Mouse (Mus musculus) spleen, adult 2 months (tissue): ENCODE measurements around the gene Col13a1. TPM values are rescaled to one million over a fixed set of nuclear protein-coding genes. Genes with fewer than 3 reads are reported as not detected.

Experiments
- DNase-seq, 2 experiments: peaks; one replicate each; pipeline versions ENCODE4 v3.0.0 to v3.0.0-alpha.2; 2012 to 2021; ENCODE audit warnings: low spot score in 2 of 2, low read depth in 1 of 2
- H3K27ac ChIP-seq: fragments of 200-500 bp; 2 replicates; pipeline ENCODE4 v1.5.1; 2012; ENCODE audit warnings: low read length, inconsistent platforms; ENCODE audit not compliant: insufficient read depth
- H3K27me3 ChIP-seq: fragments of 200-500 bp; 2 replicates; pipeline ENCODE4 v1.6.1; 2012; ENCODE audit warnings: mild to moderate bottlenecking, moderate library complexity, low read length, inconsistent platforms; ENCODE audit not compliant: control insufficient read depth, insufficient read depth
- H3K36me3 ChIP-seq: fragments of 200-500 bp; 2 replicates; pipeline ENCODE4 v1.6.1; 2012; ENCODE audit warnings: mild to moderate bottlenecking, low read length, inconsistent platforms; ENCODE audit not compliant: control insufficient read depth, insufficient read depth
- H3K4me1 ChIP-seq: fragments of 200-500 bp; 2 replicates; pipeline ENCODE4 v1.6.1; 2011; ENCODE audit warnings: inconsistent platforms; ENCODE audit not compliant: control insufficient read depth, insufficient read depth, insufficient read length
- H3K4me3 ChIP-seq: fragments of 200-500 bp; 2 replicates; pipeline ENCODE4 v1.5.1; 2011; ENCODE audit warnings: mild to moderate bottlenecking, inconsistent platforms; ENCODE audit not compliant: insufficient read depth, insufficient read length; ENCODE audit errors: extremely low read depth
- CTCF ChIP-seq: fragments of 200-500 bp; IDR thresholded peaks from 2 replicates; pipeline ENCODE4 v1.5.1; 2011; ENCODE audit warnings: mild to moderate bottlenecking, inconsistent platforms; ENCODE audit not compliant: insufficient read depth, insufficient read length, insufficient replicate concordance; ENCODE audit errors: extremely low read depth
- POLR2A ChIP-seq: fragments of 200-500 bp; IDR thresholded peaks from 2 replicates; pipeline ENCODE4 v1.6.1; 2011; ENCODE audit warnings: low read depth, low read length, inconsistent platforms
- WGBS: fragments of 180-500 bp; shearing (Covaris S2); methylation state at CpG from one replicate; pipeline ENCODE4 v1.1.7; 2018; 5-methylcytosine and 5-hydroxymethylcytosine counted together
- polyA plus RNA-seq: library from polyadenylated mRNA; depleted of rRNA; stranded (reverse); fragments of >200 nt; gene quantifications from 2 replicates; pipeline ENCODE4 v1.2.3, GENCODE M21; 2012

The Col13a1 gene
- polyA plus RNA-seq, 1 experiment, result 0.92 TPM

DNA sequence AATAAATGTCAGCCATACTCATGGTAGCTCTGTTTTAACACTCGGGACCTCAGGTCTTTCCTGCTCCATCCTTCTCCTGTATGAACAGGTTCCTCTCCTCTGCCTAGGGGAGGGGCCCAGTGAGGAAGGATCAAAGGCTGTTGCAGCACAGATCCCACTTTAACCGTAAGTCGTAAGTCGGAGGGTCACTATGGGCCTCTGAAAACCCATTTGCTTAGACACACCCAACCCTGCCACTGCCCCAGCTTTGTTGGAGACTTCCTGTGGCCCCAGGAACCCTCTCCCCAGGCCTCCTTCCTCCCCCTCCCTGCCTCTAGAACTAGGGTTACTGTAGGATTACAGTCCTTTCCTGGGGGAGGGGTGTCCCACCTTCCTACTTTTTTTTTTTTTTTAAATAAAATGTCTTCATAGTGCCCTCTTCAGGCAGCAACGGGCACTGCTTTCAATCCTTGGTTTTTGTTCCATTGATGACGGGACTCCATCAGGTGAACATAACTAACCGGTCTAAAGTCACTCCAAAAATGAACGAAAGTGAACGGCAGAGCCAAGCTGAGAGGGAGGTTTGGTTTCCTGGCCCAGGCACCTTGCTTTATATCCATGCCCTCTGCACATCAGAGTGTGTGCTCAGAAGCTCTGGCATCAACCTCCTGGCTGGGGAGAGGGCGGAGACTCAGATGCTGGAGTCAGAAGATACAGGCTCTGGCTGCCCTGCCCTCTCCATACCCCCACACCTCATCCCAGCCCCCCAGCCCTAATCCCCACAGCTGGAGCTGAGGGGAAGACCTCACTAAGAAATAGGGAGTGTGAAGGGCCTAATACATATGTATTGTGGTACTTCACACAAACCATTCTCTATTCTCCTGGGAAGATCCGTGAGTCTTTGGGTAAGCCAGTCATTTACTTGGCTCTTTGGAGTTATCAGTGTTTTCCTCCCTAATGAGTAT, 12.8 kb upstream of the Col13a1 start:
- DNase-seq, result no peak
- WGBS, result 26% methylated on average over 11 of the region's 11 CpGs
- no peak overlapping the region for H3K4me3 ChIP-seq

DNA sequence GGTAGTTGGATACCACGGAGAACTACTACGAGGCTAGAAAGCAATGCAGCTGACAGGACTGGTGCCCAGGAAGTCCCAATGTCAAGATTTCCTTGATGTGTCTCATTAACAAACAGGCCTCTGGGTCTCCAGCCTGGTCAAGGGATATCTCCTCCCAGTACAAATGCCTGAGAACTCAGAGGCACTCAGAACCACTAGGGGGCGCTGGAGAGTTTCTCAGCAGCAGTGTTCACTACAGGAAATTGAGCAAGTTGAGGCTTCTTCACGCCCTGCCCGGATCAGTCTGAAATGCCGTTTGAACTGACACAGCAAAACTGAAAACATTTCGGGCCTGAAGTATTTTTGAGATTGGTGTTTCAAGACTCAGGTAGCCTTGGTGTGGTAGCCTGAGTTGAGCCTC, 1.5 kb upstream of the Col13a1 start:
- H3K27ac ChIP-seq, result no peak overlapping the region
- peaks cover 13% of the 10 kb centered on the region for H3K27me3 ChIP-seq
- TF ChIP-seq POLR2A, result no peak
- TF ChIP-seq CTCF, result peak; percentile 60; the same call in 1 of the 2 replicates
- WGBS, result 1% methylated on average over 7 of the region's 7 CpGs
- no peaks in the 10 kb centered on the region for H3K4me1 ChIP-seq
- H3K36me3 ChIP-seq, result no peaks in the 10 kb centered on the region
- peak; percentile 3 to 73 for DNase-seq
- H3K4me3 ChIP-seq, result no peak overlapping the region

More for the DNA sequence above, 12.8 kb upstream of the Col13a1 start:
- Histone ChIP-seq H3K4me1 (no peaks in the 10 kb centered on the region), H3K27me3 (no peaks in the 10 kb centered on the region), H3K27ac (no peak overlapping the region), H3K36me3 (no peaks in the 10 kb centered on the region)
- TF ChIP-seq CTCF (no peak), POLR2A (no peak)

DNA sequence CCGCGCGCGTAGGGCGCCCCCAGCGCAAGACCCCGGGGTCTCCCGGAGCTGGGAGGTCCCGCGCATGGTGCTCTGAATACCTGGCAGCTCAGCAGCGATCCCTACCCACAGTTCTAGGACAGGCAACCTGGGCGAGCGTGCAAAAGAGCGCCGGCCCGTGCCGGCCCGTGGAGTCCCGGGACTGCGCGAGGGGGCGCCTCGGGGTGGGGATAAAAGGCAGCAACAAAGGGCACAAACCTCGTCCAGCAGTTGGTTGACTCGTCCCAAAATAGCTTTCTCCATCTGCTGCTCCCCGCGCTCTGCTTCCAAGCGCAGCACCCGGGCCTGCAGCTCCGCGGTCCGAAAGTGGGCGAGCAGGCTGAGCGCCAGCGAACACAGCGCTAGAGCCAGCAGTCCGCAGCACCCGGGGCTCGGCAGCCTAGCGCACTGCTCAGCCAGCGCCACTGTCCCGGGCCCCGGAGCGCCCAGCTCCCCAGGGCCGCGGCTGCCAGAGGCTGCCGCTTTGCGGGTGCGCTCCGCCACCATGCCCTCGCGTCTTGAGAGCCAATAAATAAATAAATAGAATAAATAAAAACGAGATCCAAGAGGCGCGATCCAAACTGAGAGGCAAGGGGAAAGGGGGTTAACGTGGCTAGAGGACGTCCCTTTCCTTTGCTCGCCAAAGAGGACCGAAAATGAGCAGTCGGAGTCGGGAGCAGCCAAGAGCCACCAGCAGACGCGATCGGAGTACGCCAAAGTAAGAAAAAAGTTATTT, 619 bp downstream of the Col13a1 start:
- H3K27me3 ChIP-seq, result peaks cover 13% of the 10 kb centered on the region
- WGBS, result 2% methylated on average over 65 of the region's 65 CpGs
- TF ChIP-seq POLR2A (no peak), CTCF (no peak)
- H3K36me3 ChIP-seq, result no peaks in the 10 kb centered on the region
- H3K4me1 ChIP-seq, result no peaks in the 10 kb centered on the region
- no peak for DNase-seq
- no peak overlapping the region for H3K27ac ChIP-seq
- H3K4me3 ChIP-seq, result no peak overlapping the region

DNA sequence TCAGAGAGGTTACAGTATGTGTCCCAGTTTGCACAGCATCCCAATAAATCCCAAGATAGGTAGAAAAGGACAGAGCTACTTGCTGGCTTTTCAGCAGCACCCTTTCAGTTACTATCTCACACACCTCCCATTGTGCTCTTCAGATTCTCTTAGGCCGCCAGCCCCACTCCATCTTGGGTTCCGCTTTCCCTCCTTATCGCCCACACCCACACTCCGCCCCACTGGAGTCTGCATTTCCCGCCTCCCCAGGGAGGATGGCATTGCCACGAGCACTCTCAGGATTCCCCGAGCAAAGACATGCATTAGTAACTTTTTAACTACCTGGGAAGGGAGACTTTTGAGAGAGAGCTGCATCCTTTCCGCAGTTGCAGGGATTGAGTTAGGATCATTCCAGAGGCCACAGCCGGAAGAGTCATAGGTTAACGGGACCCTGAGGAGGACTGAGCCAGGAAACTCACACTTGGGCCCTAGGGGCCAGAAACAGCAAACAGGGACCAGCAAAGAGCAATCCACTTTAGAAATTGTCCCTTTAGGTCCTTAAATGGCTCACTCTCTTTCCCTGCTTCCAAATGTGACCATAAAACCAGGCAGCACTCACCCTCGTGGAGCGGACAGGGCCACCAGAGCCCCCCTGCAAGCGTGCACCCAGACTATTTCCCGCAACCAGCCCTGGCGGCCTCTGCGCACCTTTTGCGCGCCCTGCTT, 1.4 kb downstream of the Col13a1 start:
- Histone ChIP-seq H3K4me3 (no peak overlapping the region), H3K4me1 (no peaks in the 10 kb centered on the region), H3K27me3 (peaks cover 13% of the 10 kb centered on the region), H3K36me3 (no peaks in the 10 kb centered on the region), H3K27ac (no peak overlapping the region)
- WGBS, result 5% methylated on average over 18 of the region's 18 CpGs
- DNase-seq, result no peak
- no peak for TF ChIP-seq CTCF
- TF ChIP-seq POLR2A, result no peak

DNA sequence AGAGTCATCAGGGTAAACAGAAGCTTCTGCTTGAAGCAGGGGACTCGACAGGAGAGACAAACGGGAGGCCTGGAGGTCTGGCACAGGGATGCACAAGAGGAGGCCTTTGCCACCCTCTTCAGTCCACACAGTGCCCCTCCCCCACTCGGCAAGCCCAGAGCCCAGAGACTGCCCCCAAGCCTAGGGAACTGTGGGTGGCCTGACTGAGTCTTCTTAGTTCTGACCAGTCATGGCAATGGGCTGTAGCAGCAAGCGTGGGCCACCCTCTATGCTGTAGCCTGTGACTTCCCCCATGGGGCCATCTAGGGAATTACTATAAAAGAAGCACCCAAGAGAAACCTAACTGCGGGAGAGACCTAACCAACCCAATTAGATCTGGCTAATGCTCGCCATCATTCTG, 1.9 kb downstream of the Col13a1 start:
- no peak for TF ChIP-seq POLR2A
- no peak for TF ChIP-seq CTCF
- Histone ChIP-seq H3K27ac (no peak overlapping the region), H3K4me1 (no peaks in the 10 kb centered on the region), H3K36me3 (no peaks in the 10 kb centered on the region), H3K27me3 (peaks cover 13% of the 10 kb centered on the region), H3K4me3 (no peak overlapping the region)
- no peak for DNase-seq
- WGBS, result 21% methylated on average over 6 of the region's 6 CpGs

DNA sequence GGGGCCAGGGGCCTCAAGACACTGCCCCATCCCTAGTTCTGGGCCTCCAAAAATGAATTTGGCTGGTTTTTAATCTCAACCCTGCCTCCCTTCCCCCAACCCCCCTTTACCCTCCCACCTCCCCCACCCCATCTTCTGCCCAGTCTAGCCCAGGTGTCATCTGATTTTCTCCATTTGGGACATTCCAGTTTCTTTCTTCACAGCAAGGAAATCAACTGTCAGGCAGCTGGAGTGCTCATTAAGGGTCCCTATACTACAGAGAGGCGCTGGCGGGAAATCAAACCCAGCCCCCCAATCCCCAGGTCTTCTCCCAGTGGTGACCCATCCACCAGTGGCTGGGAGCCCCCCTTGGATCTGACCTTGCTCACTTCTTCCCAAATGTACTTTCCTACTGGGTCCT, 4.3 kb downstream of the Col13a1 start:
- TF ChIP-seq POLR2A (no peak), CTCF (no peak)
- DNase-seq, result no peak
- Histone ChIP-seq H3K4me1 (no peaks in the 10 kb centered on the region), H3K27me3 (peaks cover 10% of the 10 kb centered on the region), H3K4me3 (no peak overlapping the region), H3K27ac (no peak overlapping the region), H3K36me3 (no peaks in the 10 kb centered on the region)
- WGBS, result 92% methylated on average over 2 of the region's 2 CpGs
